Mouse (Mus musculus) lung, adult 2 months (tissue): ENCODE results near the gene Cflar.

ENCODE experiments used
- CTCF ChIP-seq: fragments of 200-500 bp; IDR thresholded peaks from 2 replicates; pipeline ENCODE4 v1.5.1; 2011; ENCODE audit warnings: mild to moderate bottlenecking, low read length, control low read depth; ENCODE audit not compliant: insufficient read depth
- POLR2A ChIP-seq: fragments of 200-500 bp; IDR thresholded peaks from 2 replicates; pipeline ENCODE4 v1.6.1; 2011; ENCODE audit warnings: low read depth, mild to moderate bottlenecking, control low read depth, low read length, borderline replicate concordance; ENCODE audit errors: extremely low read depth

- TF ChIP-seq CTCF: no peak
- no peak for TF ChIP-seq POLR2A
Measured at GRCm38 (mm10) chr1:58713893-58714231, 2.6 kb downstream of the Cflar start.
